Mouse (Mus musculus) liver, adult 2 months (tissue): ENCODE data around the gene Arhgef25.

Experiments
- CTCF ChIP-seq: fragments of 200-500 bp; IDR thresholded peaks from 2 replicates; pipeline ENCODE4 v1.5.1; 2011; ENCODE audit warnings: low read depth, low read length, control low read depth
- POLR2A ChIP-seq: fragments of 200-500 bp; IDR thresholded peaks from 2 replicates; pipeline ENCODE4 v1.6.1; 2011; ENCODE audit warnings: low read length, control low read depth; ENCODE audit not compliant: insufficient read depth; ENCODE audit errors: extremely low read depth

- no peak for TF ChIP-seq POLR2A
- TF ChIP-seq CTCF = no peak
Measured at GRCm38 (mm10) chr10:127188079-127188453, 1.8 kb downstream of the Arhgef25 start.
